Mouse (Mus musculus): ENCODE results near the gene Cbr2.

Cbr2 gene

DNA sequence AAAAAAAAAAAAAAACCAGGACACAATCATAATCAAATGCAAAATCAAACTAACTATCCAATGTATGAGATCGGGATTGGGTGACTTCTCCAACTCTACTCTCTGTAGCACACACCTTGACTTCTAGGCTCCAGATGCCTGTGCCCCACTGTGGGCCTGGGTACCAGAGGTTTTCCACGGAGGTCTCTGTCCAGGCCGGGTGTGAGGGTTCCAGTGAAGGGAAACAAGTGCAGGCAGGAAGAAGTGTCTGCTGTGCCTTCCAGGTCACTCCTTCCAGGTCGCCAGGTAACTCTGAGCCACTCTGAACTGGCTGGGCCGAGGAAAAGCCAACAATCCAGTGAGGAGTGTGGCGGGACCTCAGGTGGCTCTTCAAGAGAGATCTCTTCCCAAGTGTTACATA, 4.5 kb upstream of the Cbr2 start:
- in situ Hi-C loops (cut with MboI; ENCODE audit: unreplicated experiment in 2 of 2): no loop called here

- in situ Hi-C loops (cut with MboI; ENCODE audit: unreplicated experiment in 2 of 2): no loop called here
Measured at GRCm38 (mm10) chr11:120733521-120733920, 1.6 kb upstream of the Cbr2 start.

GRCm38 (mm10) chr11:120731395-120731794, 519 bp downstream of the Cbr2 start:
- in situ Hi-C loops (cut with MboI; ENCODE audit: unreplicated experiment in 2 of 2): no loop called here

GRCm38 (mm10) chr11:120730331-120730870, 1.5 kb downstream of the Cbr2 start:
- in situ Hi-C loops (cut with MboI; ENCODE audit: unreplicated experiment in 2 of 2): no loop called here

GRCm38 (mm10) chr11:120729432-120730050, 2.4 kb downstream of the Cbr2 start:
- in situ Hi-C loops (cut with MboI; ENCODE audit: unreplicated experiment in 2 of 2): loop anchor here (5.0 to 10.0 kb wide), 2 partner anchors 43 to 75 kb away; no protein-coding TSS in a partner anchor

DNA sequence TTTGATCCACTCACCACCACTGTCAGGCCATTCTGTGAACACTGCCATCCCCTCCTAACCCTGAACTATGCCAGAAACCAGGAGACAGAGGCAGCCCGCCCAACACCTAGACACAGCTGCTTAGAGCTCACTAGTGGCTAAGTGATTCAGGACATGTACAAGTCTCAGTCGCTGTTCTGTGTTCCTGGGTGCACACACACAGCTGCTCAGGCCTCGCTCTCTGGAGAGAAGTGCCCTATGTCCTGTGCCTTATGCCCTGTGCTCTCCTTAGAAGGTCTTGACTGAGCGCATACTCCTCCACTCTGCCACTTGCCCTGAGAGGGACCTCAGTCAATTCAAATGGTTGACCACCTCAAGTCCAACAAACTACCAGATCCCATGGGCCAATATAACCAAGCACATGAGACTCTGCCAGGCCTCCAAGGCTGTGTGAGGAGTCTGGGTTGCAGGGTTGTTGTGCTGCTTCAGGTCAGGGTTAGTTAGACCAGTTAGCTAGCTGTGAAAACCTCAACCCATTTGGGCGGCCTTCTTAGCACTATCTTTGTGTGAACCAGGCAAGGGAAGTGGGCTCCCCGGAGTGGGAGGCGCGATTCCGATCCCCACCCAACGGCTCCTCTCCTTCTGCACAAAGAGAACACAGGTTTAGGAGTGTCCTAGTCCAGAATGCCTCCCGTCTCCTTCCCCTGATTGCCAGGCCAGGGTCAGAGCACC, 3.2 kb downstream of the Cbr2 start:
- in situ Hi-C loops (cut with MboI; ENCODE audit: unreplicated experiment in 2 of 2): loop anchor here (5.0 to 10.0 kb wide), 2 partner anchors 44 to 76 kb away; no protein-coding TSS in a partner anchor

GRCm38 (mm10) chr11:120727564-120727963, 4.3 kb downstream of the Cbr2 start:
- in situ Hi-C loops (cut with MboI; ENCODE audit: unreplicated experiment in 2 of 2): loop anchor here (5.0 to 10.0 kb wide), 2 partner anchors 45 to 77 kb away; no protein-coding TSS in a partner anchor

DNA sequence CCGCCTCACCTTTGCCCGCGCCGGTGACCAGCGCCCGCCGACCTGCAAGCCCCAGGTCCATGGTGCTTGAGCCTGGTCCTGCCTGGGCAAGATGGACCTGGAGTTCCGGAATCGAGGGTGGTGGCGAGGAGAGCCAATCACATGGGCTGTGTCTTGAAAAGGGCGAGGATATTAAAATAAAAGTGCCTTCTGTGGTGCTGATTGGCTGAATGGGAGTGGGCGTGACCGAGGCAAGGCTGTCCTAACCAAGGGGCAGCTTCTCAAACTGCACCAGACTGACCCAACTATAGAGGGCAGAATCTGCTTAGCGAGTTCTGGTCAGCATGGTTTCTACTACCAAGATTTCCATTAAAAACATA, 4.8 kb downstream of the Cbr2 start, which contains the start of gene Dcxr:
Dcxr (minus strand) TSS at position 113 of the 359 bp plus-strand sequence.
- in situ Hi-C loops (cut with MboI; ENCODE audit: unreplicated experiment in 2 of 2): loop anchor here (5.0 to 10.0 kb wide), 2 partner anchors 45 to 78 kb away; no protein-coding TSS in a partner anchor

DNA sequence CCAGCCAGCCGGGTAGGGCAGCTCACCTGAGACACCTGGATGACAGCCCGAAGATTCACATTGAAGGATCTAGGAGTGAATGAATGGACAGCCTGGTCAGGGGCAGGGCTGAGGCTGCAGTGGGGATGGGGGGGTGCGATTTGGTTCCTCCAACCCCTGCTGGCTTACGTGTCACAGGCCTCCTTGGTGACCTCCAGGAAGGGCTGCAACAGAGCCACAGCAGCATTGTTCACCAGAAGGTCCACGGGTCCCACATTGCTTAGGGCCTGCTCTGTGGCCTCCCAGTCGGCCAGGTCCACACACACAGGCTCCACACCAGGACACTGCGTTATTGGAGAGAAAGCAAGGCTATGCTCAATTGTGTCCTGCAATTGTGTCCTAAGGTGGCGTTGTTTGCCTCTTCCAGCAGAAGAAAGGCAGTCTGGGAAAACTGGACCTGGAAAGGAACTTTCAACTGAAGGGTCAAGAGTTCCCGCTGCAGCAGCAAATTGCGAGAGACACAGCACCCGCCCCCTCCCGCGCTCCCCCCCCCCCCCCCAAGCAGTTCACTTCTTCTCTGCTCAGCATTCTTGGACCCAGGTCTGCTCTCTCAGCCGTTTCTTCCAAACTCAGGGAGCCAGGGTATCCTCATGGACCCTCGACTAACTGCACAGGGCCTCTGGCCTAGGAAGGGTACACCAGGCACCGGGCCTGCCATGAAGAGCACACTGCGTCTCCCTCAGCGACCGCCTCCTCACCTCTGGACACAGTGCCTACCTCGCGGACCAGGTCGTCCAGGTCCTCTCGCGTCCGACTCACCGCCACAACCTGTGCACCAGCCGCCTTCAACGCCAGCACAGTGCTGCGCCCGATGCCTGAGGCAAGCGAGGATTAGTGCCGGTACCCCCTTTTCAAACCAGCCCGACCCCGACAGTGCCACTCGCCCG, 5.4 kb downstream of the Cbr2 start:
- in situ Hi-C loops (cut with MboI; ENCODE audit: unreplicated experiment in 2 of 2): loop anchor here (5.0 to 10.0 kb wide), 2 partner anchors 46 to 78 kb away; no protein-coding TSS in a partner anchor

DNA sequence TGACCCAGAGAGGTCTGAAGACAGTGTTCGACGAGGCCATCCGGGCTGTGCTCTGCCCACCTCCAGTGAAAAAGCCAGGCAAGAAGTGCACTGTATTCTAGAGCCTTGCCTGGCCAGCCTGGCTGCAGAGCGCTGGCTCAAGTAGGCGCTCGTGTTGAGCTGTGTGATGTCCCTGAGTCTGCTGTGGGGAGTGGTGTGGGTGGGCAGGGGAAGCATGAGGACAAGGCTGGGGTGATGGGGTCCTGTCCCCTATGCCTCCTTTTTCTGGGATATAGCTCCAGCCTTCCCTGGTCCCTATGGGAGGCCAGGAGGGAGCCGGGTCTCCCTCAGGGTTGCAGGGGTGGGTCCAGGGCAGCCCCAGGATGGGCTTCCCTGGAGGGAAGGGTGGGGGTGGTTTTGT, 8.4 kb downstream of the Cbr2 start:
- in situ Hi-C loops (cut with MboI; ENCODE audit: unreplicated experiment in 2 of 2): loop anchor here (5.0 to 10.0 kb wide), 5 partner anchors 54 to 319 kb away; partner anchors contain the start of gene Cd7 (in 1 of the 2)

- in situ Hi-C loops (cut with MboI; ENCODE audit: unreplicated experiment in 2 of 2): loop anchor here (5.0 to 10.0 kb wide), 5 partner anchors 54 to 319 kb away; partner anchors contain the start of gene Cd7 (in 1 of the 2)
Measured at GRCm38 (mm10) chr11:120722761-120723382, 9.0 kb downstream of the Cbr2 start.

GRCm38 (mm10) chr11:120722067-120722630, 9.8 kb downstream of the Cbr2 start:
- in situ Hi-C loops (cut with MboI; ENCODE audit: unreplicated experiment in 2 of 2): loop anchor here (5.0 to 10.0 kb wide), 5 partner anchors 55 to 320 kb away; partner anchors contain the start of gene Cd7 (in 1 of the 2)

- in situ Hi-C loops (cut with MboI; ENCODE audit: unreplicated experiment in 2 of 2): loop anchor here (5.0 to 10.0 kb wide), 5 partner anchors 56 to 321 kb away; partner anchors contain the start of gene Cd7 (in 1 of the 2)
Measured at GRCm38 (mm10) chr11:120721124-120722066, 10.5 kb downstream of the Cbr2 start, which contains the start of gene Rac3. Gene Rac3, plus strand, starts transcription at chr11:120721470.

GRCm38 (mm10) chr11:120720450-120720849, 11.5 kb downstream of the Cbr2 start:
- in situ Hi-C loops (cut with MboI; ENCODE audit: unreplicated experiment in 2 of 2): loop anchor here (5.0 to 10.0 kb wide), 5 partner anchors 57 to 322 kb away; partner anchors contain the start of gene Cd7 (in 1 of the 2)

GRCm38 (mm10) chr11:120719841-120720376, 12.0 kb downstream of the Cbr2 start:
- in situ Hi-C loops (cut with MboI; ENCODE audit: unreplicated experiment in 2 of 2): loop anchor here (5.0 to 10.0 kb wide), 7 partner anchors 57 to 322 kb away; partner anchors contain the start of gene Cd7 (in 1 of the 2)

DNA sequence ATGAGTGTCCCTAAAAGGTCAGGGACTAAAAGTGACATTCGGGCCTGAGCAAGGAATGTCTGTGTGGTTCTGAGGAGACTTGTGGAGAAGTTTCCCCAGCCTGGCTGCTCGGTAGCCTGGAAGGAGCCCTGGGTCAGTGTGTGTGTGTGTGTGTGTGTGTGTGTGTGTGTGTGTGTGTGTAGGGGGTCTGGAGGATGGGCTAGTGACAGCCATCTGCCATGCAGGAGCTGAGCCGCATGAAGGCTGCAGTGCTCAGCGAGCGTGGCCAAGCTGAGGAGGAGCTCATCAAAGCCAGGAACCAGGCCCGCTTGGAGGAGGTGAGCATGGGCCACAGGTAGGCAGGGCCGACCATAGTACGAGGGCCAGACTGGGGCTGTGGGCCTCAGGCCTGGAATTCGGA, 12.7 kb downstream of the Cbr2 start:
- in situ Hi-C loops (cut with MboI; ENCODE audit: unreplicated experiment in 2 of 2): loop anchor here (10.0 kb wide), 2 partner anchors 204 to 214 kb away; no protein-coding TSS in a partner anchor

DNA sequence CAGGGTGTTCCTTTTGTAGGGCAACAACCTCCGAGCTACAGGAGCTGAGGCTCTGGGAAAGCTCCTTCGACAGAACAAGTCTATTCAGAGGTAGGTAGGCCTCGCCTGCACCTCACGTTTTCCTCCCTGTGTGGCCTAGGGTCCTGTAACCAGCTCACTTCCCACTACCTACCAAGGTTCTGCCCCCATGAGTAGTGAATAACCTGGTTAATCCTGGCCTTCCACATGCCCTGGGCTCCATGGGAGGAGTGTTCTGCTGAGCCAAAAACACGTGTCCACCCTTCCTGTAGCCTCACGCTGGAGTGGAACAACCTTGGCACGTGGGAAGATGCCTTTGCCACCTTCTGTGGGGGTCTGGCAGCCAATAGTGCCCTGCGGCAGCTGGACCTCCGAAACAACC, 16.8 kb downstream of the Cbr2 start:
- in situ Hi-C loops (cut with MboI; ENCODE audit: unreplicated experiment in 2 of 2): loop anchor here (10.0 kb wide), 2 partner anchors 200 to 210 kb away; no protein-coding TSS in a partner anchor
